Mouse (Mus musculus) embryo, embryonic 10 days (tissue): ENCODE measurements around the gene Olfr1431.
"Not testable (repeated sequence)": the region's sequence is repeated elsewhere in the genome, so short reads cannot be mapped to it uniquely, and the experiment has no call there.

Experiments used
- DNase-seq: peaks from one replicate; pipeline ENCODE4 v3.0.0-alpha.2; 2015; ENCODE audit warnings: low spot score

The Olfr1431 gene

DNA sequence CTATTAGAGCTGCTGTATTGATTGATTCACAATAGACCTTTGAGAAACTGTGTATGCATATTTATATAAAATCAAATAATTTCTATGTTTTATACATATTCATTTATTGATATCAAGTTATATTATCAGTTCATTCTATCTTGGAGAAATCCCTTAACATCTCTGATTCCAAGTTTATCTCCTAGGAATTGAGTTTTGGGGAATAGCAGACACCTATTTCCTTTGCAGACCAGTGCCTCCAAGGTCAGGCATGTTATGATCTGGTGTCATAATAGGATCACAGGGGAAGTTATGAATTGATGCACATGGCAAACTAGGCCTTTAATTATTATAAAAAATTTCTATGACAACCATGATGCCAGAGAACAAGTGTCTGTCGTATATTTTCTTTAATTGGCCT lies at the start of gene Olfr1431:
Gene Olfr1431 (plus strand): TSS at position 301 of the 400 bp plus-strand sequence.
- DNase-seq, result no peak

DNA sequence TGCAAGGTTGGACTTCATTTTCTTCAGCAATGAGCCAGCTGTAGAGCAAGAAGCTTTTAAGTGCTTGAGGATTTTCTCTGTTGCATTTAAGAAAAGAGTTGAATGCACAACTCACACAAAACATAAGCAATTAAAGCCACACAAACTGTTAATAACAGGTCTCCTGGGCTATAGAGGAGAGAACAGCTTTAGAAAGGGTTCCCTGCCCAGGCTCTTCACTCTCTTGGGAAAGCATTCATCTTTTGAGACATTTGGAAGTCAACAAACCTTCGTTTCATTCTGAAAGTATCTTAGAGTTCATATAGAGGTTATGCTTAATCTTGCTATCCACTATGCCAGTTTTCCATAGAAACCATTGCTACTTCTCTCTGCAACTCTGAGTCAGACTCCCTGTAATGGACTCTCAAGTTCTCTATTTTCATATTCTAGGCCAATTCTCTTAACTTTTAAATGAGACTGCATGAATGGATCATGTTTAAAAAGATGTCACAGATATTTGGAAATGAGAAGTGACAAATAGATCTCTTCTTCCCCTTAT lies 30.3 kb upstream of the Olfr1431 start, which contains the start of gene Olfr1555-ps1:
Gene Olfr1555-ps1 (minus strand): TSS at position 51 of the 538 bp plus-strand sequence.
- not testable (repeated sequence) for DNase-seq

DNA sequence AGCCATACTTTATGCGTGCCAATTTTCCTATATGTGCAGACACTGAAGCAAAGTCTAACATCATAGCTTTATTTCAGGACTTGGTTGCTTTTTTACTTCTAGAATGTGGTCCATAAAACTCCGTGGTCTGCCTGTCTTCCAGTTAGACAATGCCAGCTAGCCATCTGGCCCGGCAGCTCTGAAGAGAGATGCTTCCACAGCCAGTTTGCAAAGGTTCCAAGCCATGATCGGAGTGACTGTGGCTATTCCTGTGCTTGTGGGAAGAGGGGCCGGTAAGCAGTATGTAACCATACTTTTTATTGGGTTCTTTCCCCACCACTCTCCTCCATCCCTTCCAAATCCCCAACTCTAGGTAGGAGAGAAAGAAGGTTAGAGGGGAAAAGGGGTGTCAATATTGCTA lies 25.0 kb upstream of the Olfr1431 start:
- DNase-seq, result not testable (repeated sequence)

DNA sequence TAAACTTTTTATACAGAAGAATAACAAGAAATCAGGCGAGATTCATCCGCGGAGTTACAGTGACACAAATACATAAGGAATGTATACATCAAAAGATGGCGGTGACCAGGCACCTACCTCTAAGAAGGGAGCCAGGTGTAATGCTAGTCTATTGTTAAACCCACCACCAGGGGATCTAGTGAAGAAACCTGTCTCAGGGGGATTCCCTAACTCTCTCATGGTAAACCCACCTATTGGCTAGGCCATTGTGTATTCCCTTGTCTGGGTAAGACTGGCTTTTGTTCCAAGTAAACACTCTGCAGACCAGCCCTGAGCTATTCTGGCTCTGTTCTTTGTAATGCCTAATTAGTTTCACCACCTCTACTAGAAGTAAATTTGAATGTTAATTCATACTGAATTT lies 1.4 kb upstream of the Olfr1431 start:
- DNase-seq, result not testable (repeated sequence)

DNA sequence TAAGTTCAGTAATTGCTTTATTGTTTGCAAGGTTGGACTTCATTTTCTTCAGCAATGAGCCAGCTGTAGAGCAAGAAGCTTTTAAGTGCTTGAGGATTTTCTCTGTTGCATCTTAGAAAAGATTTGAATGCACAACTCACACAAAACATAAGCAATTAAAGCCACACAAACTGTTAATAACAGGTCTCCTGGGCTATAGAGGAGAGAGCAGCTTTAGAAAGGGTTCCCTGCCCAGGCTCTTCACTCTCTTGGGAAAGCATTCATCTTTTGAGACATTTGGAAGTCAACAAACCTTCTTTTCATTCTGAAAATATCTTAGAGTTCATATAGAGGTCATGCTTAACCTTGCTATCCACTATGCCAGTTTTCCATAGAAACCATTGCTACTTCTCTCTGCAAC lies 32.1 kb downstream of the Olfr1431 start, which contains the start of gene Olfr1432:
Gene Olfr1432 (minus strand): TSS at position 101 of the 400 bp plus-strand sequence.
- DNase-seq, result not testable (repeated sequence)

DNA sequence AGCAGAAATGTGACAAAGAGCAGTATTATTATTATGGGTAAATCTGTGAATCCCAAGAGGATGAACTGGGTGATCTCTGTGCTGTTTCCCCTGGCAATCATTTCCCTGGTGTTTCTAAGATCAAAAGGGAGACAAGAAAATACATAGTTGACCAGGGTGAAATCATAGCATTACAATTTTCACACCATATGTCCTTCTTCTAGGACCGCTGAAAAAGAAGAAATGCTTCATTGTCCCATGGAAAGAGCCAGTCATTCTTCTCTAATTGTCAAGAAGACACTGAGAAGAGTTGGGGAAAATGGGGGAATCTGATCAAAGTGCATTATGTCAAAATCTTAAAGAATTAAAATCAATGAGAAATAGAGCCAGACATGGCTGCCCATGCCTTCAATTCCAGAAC lies 41.1 kb downstream of the Olfr1431 start, which contains the start of gene Olfr262:
Gene Olfr262 (minus strand): TSS at position 101 of the 400 bp plus-strand sequence.
- DNase-seq, result no peak

DNA sequence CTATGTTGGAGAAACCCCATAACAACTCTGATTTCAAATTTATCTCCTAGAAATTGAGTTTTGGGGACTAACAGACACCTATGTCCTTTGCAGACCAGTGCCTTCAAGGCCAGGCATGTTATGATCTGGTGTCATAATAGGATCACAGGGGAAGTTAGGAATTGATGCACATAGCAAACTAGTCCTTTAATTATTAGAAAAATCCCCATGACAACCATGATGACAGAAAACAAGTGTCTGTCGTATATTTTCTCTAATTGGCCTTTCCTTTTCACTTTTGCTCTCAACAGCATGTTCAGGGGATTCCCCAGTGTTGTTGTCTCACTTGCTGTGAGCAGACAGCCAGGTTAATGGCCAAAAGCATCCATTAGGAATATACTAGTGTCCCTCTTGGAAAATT lies 60.3 kb downstream of the Olfr1431 start, which contains the start of gene Olfr235:
Gene Olfr235 (plus strand): TSS at position 301 of the 400 bp plus-strand sequence.
- DNase-seq, result no peak
